Mouse (Mus musculus) forebrain, embryonic 15.5 days (tissue): Measurements from ENCODE around the gene Fam19a3. TPM values are rescaled to one million over a fixed set of nuclear protein-coding genes. Genes with fewer than 3 reads are reported as not detected.
"Not testable (repeated sequence)": the region's sequence is repeated elsewhere in the genome, so short reads cannot be mapped to it uniquely, and the experiment has no call there.

Source experiments
- ATAC-seq: fragments of 200-750 bp; cut with Nextera tagmentation; replicated peaks from 2 replicates; pipeline ENCODE4 v1.8.0; 2017; ENCODE audit warnings: mild to moderate bottlenecking, moderate TSS enrichment, moderate library complexity
- H3K27ac ChIP-seq: fragments of 300-500 bp; sonication (generic); replicated peaks from 2 replicates; pipeline ENCODE4 v1.5.1; 2015; ENCODE audit warnings: mild to moderate bottlenecking, inconsistent platforms
- H3K27me3 ChIP-seq: fragments of 300-500 bp; sonication (generic); 2 replicates; pipeline ENCODE4 v1.6.1; 2015; ENCODE audit warnings: inconsistent platforms
- H3K36me3 ChIP-seq: fragments of 300-500 bp; sonication (generic); 2 replicates; pipeline ENCODE4 v1.6.1; 2015; ENCODE audit warnings: mild to moderate bottlenecking, inconsistent platforms
- H3K4me1 ChIP-seq: fragments of 300-500 bp; sonication (generic); 2 replicates; pipeline ENCODE4 v1.6.1; 2015; ENCODE audit warnings: inconsistent platforms
- H3K4me2 ChIP-seq: fragments of 300-500 bp; sonication (generic); replicated peaks from 2 replicates; pipeline ENCODE4 v1.6.1; 2015; ENCODE audit warnings: mild to moderate bottlenecking, inconsistent platforms
- H3K4me3 ChIP-seq: fragments of 300-500 bp; sonication (generic); 2 replicates; pipeline ENCODE4 v1.5.1; 2015; ENCODE audit warnings: mild to moderate bottlenecking, inconsistent platforms
- H3K9ac ChIP-seq: fragments of 300-500 bp; sonication (generic); replicated peaks from 2 replicates; pipeline ENCODE4 v1.6.1; 2015; ENCODE audit warnings: mild to moderate bottlenecking, inconsistent platforms
- H3K9me3 ChIP-seq: fragments of 300-500 bp; sonication (generic); 2 replicates; pipeline ENCODE4 v1.6.1; 2016; ENCODE audit warnings: inconsistent platforms
- WGBS: fragments of 180-500 bp; shearing (Covaris S2); methylation state at CpG from one replicate; pipeline ENCODE4 v1.1.7; 2015; ENCODE audit warnings: mixed read lengths; 5-methylcytosine and 5-hydroxymethylcytosine counted together
- polyA plus RNA-seq: library from polyadenylated mRNA; unstranded; fragments of >200 nt; fragmentation: Nextera tagmentation; extraction: Ambion mirVana; gene quantifications from 2 replicates; pipeline ENCODE4 v1.2.1, GENCODE M21; 2015

Fam19a3 gene
- polyA plus RNA-seq, result 0.06 and 0.11 TPM in 2 replicates

- Histone ChIP-seq H3K27ac (no peak within 1 kb of the TSS), H3K27me3 (peaks cover 78% of the 10 kb centered on the region), H3K9ac (peak within 1 kb of the TSS; percentile 35), H3K4me2 (peak within 1 kb of the TSS; percentile 88), H3K36me3 (no peaks in the 10 kb centered on the region), H3K4me3 (peak within 1 kb of the TSS; percentile 45), H3K9me3 (no peaks in the 10 kb centered on the region), H3K4me1 (peaks cover 23% of the 10 kb centered on the region)
- WGBS, result 2% methylated on average over 26 of the region's 26 CpGs
- no peak for ATAC-seq
Measured at GRCm38 (mm10) chr3:104781471-104781903, at the start of gene Fam19a3. TSS of gene Fam19a3 (minus strand) at chr3:104781840.

GRCm38 (mm10) chr3:104822413-104822812, 40.8 kb upstream of the Fam19a3 start:
- no peaks in the 10 kb centered on the region for H3K27me3 ChIP-seq
- no peaks in the 10 kb centered on the region for H3K9me3 ChIP-seq
- ATAC-seq, result no peak
- H3K27ac ChIP-seq, result no peak overlapping the region
- H3K4me3 ChIP-seq, result no peak overlapping the region
- H3K4me2 ChIP-seq, result no peak overlapping the region
- 88% methylated on average over 3 of the region's 3 CpGs for WGBS
- peaks cover 28% of the 10 kb centered on the region for H3K36me3 ChIP-seq
- H3K4me1 ChIP-seq, result peaks cover 8% of the 10 kb centered on the region
- no peak overlapping the region for H3K9ac ChIP-seq

- Histone ChIP-seq H3K4me3 (no peak overlapping the region), H3K9ac (no peak overlapping the region), H3K4me1 (peaks cover 16% of the 10 kb centered on the region), H3K9me3 (no peaks in the 10 kb centered on the region), H3K4me2 (no peak overlapping the region), H3K27ac (no peak overlapping the region), H3K36me3 (peaks cover 14% of the 10 kb centered on the region; the same call in 1 of the 2 replicates), H3K27me3 (no peaks in the 10 kb centered on the region)
- no peak for ATAC-seq
- WGBS, result 26% methylated on average over 1 of the region's 1 CpGs
Measured at GRCm38 (mm10) chr3:104820426-104820825, 38.8 kb upstream of the Fam19a3 start.

GRCm38 (mm10) chr3:104818749-104819134, 37.1 kb upstream of the Fam19a3 start:
- Histone ChIP-seq H3K4me2 (peak overlapping the region; percentile 97), H3K4me3 (peak overlapping the region; percentile 75), H3K9me3 (no peaks in the 10 kb centered on the region), H3K36me3 (peaks cover 11% of the 10 kb centered on the region; the same call in 1 of the 2 replicates), H3K27ac (no peak overlapping the region), H3K4me1 (peaks cover 16% of the 10 kb centered on the region), H3K27me3 (no peaks in the 10 kb centered on the region), H3K9ac (no peak overlapping the region; the same call in 1 of the 2 replicates)
- 11% methylated on average over 3 of the region's 3 CpGs for WGBS
- no peak for ATAC-seq

GRCm38 (mm10) chr3:104817991-104818748, 36.5 kb upstream of the Fam19a3 start, which contains the start of gene Mov10:
TSS of gene Mov10 (minus strand) at chr3:104818563.
- Histone ChIP-seq H3K4me1 (peaks cover 16% of the 10 kb centered on the region), H3K27me3 (no peaks in the 10 kb centered on the region), H3K4me3 (peak within 1 kb of the TSS; percentile 75), H3K36me3 (peaks cover 11% of the 10 kb centered on the region; the same call in 1 of the 2 replicates), H3K9me3 (no peaks in the 10 kb centered on the region), H3K27ac (peak within 1 kb of the TSS; percentile 46), H3K4me2 (peak within 1 kb of the TSS; percentile 97), H3K9ac (peak within 1 kb of the TSS; percentile 71)
- WGBS, result under 1% methylated on average over 40 of the region's 40 CpGs
- ATAC-seq, result peak; percentile 78

- peak overlapping the region; percentile 97 for H3K4me2 ChIP-seq
- H3K36me3 ChIP-seq, result peaks cover 9% of the 10 kb centered on the region; the same call in 1 of the 2 replicates
- peak overlapping the region; percentile 75 for H3K4me3 ChIP-seq
- H3K4me1 ChIP-seq, result peaks cover 16% of the 10 kb centered on the region
- H3K27ac ChIP-seq, result peak overlapping the region; percentile 46
- ATAC-seq, result peak; percentile 81
- no peaks in the 10 kb centered on the region for H3K9me3 ChIP-seq
- peak overlapping the region; percentile 71 for H3K9ac ChIP-seq
- under 1% methylated on average over 46 of the region's 46 CpGs for WGBS
- no peaks in the 10 kb centered on the region for H3K27me3 ChIP-seq
Measured at GRCm38 (mm10) chr3:104817481-104817990, 35.9 kb upstream of the Fam19a3 start.

- Histone ChIP-seq H3K4me2 (no peak overlapping the region), H3K4me3 (no peak overlapping the region), H3K27ac (no peak overlapping the region), H3K36me3 (peaks cover 2% of the 10 kb centered on the region; the same call in 1 of the 2 replicates), H3K4me1 (peaks cover 16% of the 10 kb centered on the region), H3K9ac (no peak overlapping the region), H3K27me3 (no peaks in the 10 kb centered on the region), H3K9me3 (no peaks in the 10 kb centered on the region)
- WGBS, result 97% methylated on average over 7 of the region's 7 CpGs
- ATAC-seq, result no peak
Measured at GRCm38 (mm10) chr3:104816130-104816529, 34.5 kb upstream of the Fam19a3 start.

- Histone ChIP-seq H3K4me1 (peaks cover 16% of the 10 kb centered on the region), H3K27me3 (no peaks in the 10 kb centered on the region), H3K4me3 (no peak overlapping the region), H3K36me3 (no peaks in the 10 kb centered on the region), H3K9me3 (no peaks in the 10 kb centered on the region), H3K9ac (no peak overlapping the region), H3K4me2 (no peak overlapping the region), H3K27ac (no peak overlapping the region)
- no peak for ATAC-seq
- WGBS, result 87% methylated on average over 2 of the region's 2 CpGs
Measured at GRCm38 (mm10) chr3:104815346-104815745, 33.7 kb upstream of the Fam19a3 start.

- H3K4me2 ChIP-seq, result no peak overlapping the region
- 100% methylated on average over 1 of the region's 1 CpGs for WGBS
Measured at GRCm38 (mm10) chr3:104814746-104815145, 33.1 kb upstream of the Fam19a3 start.

GRCm38 (mm10) chr3:104813227-104813626, 31.6 kb upstream of the Fam19a3 start:
- H3K36me3 ChIP-seq, H3K4me1 ChIP-seq, H3K4me2 ChIP-seq, H3K27ac ChIP-seq, H3K4me3 ChIP-seq, H3K9me3 ChIP-seq, H3K9ac ChIP-seq, H3K27me3 ChIP-seq, ATAC-seq: not testable (repeated sequence)
- WGBS, result 94% methylated on average over 7 of the region's 7 CpGs

More at GRCm38 (mm10) chr3:104814746-104815145, 33.1 kb upstream of the Fam19a3 start:
- H3K9ac ChIP-seq, result no peak overlapping the region
- H3K36me3 ChIP-seq, result no peaks in the 10 kb centered on the region
- ATAC-seq, result no peak
- H3K4me3 ChIP-seq, result no peak overlapping the region
- H3K9me3 ChIP-seq, result no peaks in the 10 kb centered on the region
- H3K4me1 ChIP-seq, result peaks cover 16% of the 10 kb centered on the region
- no peak overlapping the region for H3K27ac ChIP-seq
- no peaks in the 10 kb centered on the region for H3K27me3 ChIP-seq

GRCm38 (mm10) chr3:104812254-104812653, 30.6 kb upstream of the Fam19a3 start:
- no peak for ATAC-seq
- no peak overlapping the region for H3K27ac ChIP-seq
- 83% methylated on average over 4 of the region's 4 CpGs for WGBS
- no peak overlapping the region for H3K9ac ChIP-seq
- H3K4me1 ChIP-seq, result peaks cover 6% of the 10 kb centered on the region
- no peaks in the 10 kb centered on the region for H3K27me3 ChIP-seq
- H3K36me3 ChIP-seq, result no peaks in the 10 kb centered on the region
- H3K4me3 ChIP-seq, result no peak overlapping the region
- H3K4me2 ChIP-seq, result no peak overlapping the region
- no peaks in the 10 kb centered on the region for H3K9me3 ChIP-seq

- Histone ChIP-seq H3K9me3 (no peaks in the 10 kb centered on the region), H3K4me3 (no peak overlapping the region), H3K36me3 (no peaks in the 10 kb centered on the region), H3K4me2 (no peak overlapping the region), H3K9ac (no peak overlapping the region), H3K27me3 (no peaks in the 10 kb centered on the region), H3K27ac (no peak overlapping the region), H3K4me1 (peaks cover 1% of the 10 kb centered on the region)
- ATAC-seq, result no peak
- WGBS, result 24% methylated on average over 3 of the region's 3 CpGs
Measured at GRCm38 (mm10) chr3:104811752-104812151, 30.1 kb upstream of the Fam19a3 start.
